Mouse (Mus musculus): Measurements from ENCODE around the gene Spata2.

The Spata2 gene

DNA sequence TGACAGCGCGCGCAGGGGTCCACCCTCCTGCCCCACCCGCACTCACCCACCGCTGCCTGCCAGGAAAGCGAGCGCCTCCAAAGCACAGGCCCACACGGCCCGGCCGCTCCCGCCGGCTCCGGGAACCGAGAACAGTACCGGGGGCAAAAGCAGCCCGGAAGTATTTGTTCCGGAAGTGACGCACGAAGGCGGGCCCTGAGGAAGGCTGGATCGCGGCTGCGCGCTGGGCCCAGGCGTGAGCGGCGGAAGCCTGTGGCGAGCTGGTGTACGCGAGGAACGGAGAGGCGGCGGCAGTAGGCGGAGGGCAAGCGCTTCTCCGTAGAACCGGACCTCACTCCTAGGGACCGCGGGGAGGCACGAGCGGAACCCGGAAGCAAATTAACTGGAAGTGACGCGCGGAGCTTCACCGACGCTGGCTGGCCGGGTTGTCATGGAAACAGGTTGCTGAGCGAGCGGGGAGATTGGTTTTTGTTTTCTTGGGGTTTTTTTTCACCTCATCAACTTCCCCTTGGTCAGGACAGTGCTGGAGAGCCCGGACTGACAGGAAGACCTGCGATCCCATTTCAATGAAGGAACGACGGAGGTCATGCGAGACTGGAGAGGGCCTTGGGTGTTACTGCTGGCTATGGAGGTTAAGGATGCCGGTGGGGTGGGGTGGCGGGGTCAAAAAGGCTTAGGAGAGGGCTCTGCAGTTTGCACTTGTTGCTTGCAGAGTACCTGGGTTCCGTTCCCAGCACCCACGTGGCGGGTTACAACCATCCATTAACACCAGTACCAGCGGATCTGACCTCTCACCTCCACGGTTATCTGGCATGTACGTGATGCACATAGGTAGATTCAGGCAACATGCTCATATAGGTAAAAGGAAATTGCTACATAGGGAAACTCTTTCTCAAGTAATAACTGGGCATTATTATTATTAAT is at the start of gene Spata2:
Spata2 (minus strand) TSS at position 175 of the 924 bp plus-strand sequence.
- ATAC-seq (ENCODE audit: low TSS enrichment) = peak; percentile 82

DNA sequence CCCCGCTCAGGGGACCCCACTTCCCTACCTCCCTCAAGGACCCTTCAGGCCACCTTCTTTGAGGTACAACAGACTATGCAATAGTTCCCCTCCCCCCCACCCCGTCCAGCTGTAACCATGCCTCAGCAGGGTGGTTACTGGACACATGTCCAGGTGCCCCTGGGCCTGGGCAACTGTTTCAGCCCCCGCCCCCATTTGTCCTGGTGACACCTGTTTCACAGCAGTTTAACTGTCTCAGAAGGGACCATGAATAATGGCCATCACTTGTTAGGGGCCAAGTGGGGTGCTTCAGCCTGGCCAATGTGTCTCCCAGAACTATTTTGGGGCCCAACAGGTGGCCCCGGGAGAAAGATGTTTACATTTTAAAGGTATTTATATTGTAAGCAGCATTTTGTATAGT is 49.7 kb upstream of the Spata2 start:
- ATAC-seq (ENCODE audit: low TSS enrichment) = no peak

DNA sequence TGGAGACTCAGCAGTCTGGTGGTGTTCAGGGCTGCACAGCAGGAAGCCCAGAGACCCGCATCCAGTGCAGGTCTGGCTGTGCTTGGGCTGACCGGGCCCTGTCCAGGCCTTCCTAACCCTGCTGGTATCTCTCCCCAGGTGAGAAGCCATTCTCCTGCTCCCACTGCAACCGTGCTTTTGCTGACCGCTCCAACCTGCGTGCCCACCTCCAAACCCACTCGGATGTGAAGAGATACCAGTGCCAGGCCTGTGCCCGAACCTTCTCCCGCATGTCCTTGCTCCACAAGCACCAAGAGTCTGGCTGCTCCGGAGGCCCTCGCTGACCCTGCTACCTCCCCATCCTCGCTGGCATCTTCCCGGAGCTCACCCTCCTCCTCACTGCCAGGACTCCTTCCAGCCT is 49.1 kb upstream of the Spata2 start:
- no peak for ATAC-seq (ENCODE audit: low TSS enrichment)

DNA sequence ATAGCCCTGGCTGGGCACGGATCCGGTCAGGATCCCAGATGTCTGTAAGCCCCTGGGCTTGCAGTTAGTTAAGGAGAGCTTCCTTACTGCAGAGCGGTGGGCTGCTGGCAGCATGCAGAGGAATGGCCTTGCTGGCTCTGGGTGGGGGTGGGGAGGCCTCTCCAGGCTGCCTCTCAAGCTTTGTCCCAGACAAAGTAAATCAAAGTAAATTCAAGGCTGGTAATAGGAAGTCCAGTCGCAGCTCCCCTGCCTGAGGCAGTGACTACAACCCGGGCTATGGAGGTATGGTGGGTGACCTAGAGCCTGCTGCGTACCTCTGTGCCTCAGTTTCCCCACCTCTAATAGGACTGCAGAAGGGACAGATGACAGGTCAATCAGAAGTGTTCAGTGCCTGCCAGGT is 48.6 kb upstream of the Spata2 start:
- ATAC-seq (ENCODE audit: low TSS enrichment) = no peak

DNA sequence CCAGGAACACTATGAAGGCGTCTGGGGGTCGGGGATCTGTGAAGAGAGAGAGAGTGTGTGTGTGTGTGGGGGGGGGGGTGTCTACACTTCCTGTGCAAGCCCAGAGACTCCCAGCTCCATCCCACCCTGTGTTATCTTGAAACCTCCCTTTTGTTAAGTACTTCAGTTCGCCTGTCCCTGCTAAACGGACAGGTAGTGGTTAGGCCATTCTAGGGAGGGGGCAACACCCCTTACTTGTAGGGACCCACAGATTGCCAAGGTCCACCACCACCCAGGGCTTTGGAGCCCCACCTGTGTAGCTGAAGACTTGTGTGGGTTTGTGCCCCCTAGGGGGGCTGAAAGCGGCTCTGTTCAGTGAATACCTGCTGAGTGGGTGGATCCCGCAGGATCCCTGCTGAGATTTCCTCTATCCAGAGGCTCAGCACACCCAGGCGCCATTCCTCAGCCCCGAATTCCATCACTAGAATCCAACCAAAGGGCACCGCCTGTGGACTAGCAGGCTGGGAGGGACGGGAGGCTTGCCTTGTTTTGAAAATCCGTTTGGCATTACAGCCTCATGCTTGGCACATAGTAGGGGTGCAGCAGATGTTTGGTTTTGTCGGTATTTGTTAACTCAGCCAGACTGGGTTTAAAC is 47.9 kb upstream of the Spata2 start:
- no peak for ATAC-seq (ENCODE audit: low TSS enrichment)

DNA sequence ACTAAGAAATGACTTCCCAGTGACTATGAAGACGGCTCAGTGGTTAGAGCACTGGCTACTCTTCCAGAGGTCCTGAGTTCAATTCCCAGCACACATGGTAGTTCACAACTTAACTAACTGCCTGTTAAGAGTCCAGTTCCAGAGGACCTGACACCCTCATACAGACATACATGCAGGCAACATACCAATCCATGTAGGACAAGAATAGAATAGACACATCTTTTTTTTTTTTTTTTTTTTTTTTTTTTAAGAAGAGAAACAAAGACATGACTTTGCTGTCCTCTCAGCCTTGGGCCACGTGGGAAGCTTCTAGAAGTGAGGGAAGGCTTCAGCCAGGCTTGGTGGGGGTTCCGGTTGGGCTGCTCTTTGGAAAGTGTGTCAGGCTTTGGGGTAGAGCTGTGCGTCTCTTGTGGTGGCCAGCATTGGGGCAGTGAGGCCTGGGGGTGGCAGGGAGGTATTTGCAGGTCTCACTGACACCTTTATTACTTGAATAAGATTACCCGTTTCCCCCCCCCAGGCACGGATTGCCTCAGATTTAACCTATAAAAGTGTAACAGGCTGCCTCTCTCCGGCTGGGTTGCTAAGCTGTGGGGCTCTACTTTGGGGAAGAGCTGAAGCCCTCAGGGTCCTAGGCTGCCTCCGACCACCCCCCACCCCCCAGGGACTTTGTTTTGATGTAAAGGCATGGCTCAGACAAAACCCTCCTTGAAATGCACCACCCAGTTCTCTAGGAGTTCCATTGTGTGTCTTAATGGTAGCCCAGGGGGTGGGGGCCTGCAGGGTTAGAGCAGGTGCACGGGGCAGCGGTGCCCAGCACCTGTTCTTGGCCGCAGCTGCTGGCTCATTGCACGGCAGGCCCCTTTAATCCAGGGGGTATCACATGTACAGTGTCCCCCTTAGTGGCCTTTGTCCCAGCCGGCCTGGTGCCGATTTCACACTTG is 47.1 kb upstream of the Spata2 start:
- ATAC-seq (ENCODE audit: low TSS enrichment) = no peak

DNA sequence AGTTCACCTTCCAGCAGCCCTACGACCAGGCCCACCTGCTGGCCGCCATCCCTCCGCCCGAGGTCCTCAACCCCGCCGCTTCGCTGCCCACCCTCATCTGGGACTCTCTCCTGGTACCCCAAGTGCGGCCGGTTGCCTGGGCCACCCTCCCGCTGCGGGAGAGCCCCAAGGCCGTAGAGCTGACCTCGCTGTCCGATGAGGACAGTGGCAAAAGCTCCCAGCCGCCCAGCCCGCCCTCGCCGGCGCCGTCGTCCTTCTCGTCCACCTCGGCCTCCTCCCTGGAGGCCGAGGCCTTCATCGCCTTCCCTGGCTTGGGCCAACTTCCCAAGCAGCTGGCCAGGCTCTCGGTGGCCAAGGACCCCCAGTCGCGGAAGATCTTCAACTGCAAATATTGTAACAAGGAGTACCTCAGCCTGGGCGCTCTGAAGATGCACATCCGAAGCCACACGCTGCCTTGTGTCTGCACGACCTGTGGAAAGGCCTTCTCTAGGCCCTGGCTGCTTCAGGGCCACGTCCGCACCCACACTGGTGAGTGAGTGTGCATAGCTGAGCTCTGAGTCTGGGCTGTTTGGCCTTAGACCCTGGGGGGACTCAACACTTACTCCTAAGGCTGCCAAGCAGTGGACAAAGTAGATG is 46.1 kb upstream of the Spata2 start:
- no peak for ATAC-seq (ENCODE audit: low TSS enrichment)

DNA sequence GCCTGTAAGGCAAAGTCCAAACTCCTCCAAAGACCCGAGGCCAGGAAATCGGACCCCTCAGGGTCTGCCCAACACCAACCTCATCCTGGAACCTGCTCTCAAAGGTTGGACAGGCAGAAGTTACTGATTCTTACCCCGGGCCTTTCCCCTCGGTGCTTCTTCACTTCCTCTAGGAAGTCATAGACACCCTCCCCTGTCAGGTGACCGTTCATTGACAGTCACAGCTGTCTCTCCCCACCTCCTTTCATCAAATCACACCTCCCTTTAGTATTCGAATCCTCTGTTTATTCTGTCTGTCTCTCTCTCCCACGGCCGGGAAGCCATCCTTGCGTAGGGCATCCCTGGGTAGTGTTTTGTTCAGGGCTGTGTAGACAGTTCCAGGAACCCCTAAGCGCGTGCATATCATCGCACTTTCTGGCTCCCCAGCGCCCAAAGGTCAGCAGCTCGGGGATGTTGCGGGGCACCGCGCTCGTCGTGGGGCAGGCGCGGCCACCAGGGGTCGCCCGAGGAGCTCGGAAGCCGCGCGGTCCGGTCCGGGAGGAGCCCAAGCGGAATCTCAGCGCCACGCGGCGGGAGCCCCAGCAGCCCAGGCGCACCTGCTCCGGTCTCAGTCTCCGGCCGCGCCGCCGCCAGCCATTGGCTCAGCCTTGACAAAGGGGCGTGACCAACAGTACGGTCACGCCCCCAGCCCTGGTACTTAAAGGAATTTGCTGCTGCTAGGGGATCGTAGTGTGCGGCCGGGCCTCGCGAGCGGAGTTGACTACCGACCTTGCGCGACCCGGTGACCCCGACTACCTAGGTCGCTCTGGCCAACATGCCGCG is 45.0 kb upstream of the Spata2 start, which contains the start of gene Snai1:
Snai1 (plus strand) TSS at position 720 of the 822 bp plus-strand sequence.
- peak; percentile 95 for ATAC-seq (ENCODE audit: low TSS enrichment)

DNA sequence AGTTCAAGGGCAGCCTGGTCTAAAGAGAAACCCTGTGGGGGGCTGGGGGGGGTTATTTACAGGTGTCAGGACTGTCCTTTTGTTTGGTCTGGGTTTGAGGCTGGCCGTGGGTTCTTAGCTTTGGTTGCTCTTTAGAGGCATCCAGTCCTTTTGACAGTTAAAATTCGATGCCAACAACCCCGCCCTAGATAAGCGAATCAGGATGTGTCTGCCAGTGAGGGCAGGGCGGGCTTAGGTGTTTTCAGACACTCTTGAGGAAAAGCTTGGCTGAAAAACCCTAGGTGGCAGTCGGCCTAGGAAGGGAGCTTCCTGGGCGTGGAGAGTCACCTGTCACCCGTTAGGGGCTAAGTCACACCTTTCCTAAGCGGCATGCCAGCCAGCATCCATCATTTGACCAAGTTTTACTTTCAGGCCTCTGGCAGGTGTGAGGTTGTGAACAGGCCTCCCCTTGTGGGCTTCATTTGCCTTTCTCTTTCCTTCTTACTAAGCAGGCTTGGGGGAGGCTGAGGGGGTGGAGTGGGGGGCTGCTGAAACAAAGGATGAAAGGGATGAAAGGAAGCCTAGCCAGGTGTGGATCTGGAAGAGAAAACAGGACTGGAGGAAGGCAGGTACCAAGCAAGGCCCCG is 43.7 kb upstream of the Spata2 start:
- no peak for ATAC-seq (ENCODE audit: low TSS enrichment)

DNA sequence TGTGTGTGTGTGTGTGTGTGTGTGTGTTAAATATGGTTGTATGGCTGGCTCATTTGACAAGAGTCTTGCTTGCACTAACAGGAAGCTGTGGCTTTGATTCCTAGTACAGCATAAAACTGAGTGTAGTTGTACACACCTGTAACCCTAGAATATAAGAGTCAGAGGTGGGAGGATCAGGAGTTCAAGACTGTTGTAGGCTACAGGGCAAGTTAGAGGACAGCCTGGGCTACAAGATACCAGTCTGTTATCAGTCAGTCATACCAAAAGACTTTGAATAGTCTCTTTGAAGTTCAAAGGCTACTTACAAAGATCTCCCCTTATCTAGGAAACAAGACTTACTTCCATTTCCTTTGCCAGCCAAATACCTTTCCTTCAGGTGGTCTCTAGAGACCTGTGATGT is 41.2 kb upstream of the Spata2 start:
- ATAC-seq (ENCODE audit: low TSS enrichment) = no peak

DNA sequence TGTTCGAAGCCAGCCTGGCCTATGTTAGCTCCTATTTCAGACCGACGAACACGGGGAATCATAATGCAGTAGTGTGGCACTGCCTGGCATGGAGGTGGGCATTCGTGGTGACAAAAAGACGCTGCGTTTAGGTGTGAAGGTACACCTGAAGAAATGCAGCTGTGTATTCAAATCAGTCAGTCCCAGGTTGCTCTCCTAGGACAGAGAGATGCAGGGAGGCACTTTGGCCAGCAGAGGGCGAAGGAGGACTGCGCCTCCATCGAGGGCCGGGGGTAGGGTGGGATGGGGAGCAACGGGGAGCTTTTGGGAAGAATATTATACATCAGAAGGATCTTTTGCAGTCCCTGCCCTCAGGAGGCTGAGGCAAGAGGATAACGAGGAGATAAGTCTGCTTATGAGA is 39.4 kb upstream of the Spata2 start:
- ATAC-seq (ENCODE audit: low TSS enrichment) = peak; percentile 47; the same call in 1 of the 2 replicates

DNA sequence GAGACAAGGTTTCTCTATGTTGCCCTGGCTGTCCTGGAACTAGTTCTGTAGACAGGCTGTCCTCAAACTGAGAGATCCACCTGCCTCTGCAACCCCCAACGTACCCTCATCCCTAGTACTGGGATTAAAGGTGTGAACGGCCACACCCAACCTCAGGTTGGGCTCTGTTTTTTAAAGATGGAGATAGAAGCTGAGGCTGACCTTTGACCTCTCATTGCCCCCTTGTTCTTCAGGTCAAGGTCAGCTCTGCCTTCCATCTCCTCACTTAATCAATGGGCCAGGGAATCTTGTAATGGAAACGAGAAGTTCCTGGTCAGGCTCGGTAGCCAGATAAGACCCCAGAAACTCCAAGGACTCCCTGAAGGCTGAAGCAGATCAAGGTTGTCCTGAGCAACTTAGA is 37.8 kb upstream of the Spata2 start:
- no peak for ATAC-seq (ENCODE audit: low TSS enrichment)

DNA sequence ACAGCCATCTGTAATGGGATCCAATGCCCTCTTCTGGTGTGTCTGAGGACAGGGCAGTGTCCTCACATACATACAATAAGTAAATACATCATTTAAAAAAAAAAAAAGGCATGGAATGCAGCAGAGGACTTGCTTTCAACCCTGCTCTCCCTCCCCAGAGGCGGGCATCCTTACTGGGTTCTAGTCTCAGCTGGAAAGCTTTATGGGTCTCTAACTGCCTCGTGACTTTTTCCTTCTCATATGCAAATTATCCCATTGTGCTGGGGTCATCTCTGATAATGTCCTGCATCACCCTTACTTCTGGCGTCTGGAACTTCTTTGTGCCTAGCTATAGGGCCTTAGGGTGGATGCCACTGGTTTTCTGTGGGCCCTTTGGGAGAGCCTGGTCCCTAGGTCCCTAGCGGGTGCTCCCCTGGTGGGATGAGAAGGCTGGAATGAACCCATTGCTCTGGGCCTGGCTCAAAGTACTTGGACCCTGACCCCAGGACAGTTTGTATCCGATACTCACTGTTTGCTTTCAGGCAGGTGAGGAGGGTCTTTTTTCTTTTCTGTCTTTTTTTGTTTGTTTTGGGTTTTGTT is 37.3 kb upstream of the Spata2 start:
- ATAC-seq (ENCODE audit: low TSS enrichment) = no peak

DNA sequence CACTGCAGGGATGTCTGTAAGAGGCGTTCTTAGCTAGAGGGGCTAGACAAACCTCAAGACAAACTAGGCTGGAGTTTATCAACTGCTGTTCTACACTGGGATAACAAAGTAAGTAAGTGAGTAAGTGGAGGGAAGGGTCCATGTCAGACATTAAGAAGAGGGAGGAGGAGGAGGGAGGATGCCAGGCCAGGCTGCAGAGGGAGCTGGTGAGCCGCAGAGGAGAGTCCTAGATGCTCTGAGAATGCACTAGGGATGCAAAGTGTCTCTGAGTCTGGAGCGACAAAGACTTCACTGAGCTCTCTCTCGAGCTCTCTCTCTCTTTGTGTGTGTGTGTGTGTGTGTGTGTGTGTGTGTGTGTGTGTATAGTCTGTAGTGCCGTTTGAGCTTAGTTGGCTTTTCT is 35.6 kb upstream of the Spata2 start:
- peak; percentile 74 for ATAC-seq (ENCODE audit: low TSS enrichment)

DNA sequence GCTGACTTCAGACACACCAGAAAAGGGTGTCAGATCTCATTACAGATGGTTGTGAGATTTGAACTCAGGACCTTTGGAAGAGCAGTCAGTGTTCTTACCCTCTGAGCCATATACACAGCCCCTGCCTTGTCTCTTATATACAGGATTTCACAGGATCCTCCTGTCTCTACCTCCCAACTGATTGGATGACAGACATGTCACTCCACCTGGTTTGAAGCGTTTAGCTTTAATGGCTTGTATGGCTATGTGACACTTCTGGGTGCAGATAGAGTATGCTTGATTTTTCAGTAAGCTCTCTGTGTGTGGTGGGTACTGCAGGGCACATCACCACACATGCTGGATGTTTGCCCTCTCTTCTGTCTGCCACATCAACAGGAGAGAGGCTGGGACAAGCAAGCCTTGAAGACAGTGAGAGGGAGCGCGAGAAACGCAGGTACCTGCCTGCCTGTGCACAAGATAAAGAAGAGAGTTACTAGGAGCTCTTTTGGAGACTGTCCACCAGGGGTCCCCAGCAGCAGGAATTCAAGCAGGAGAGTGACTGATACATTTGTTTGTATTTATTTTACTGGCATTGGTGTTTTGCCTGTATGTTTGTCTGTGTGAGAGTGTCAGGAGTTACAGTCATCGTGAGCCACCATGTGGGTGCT is 27.0 kb upstream of the Spata2 start:
- ATAC-seq (ENCODE audit: low TSS enrichment) = no peak

DNA sequence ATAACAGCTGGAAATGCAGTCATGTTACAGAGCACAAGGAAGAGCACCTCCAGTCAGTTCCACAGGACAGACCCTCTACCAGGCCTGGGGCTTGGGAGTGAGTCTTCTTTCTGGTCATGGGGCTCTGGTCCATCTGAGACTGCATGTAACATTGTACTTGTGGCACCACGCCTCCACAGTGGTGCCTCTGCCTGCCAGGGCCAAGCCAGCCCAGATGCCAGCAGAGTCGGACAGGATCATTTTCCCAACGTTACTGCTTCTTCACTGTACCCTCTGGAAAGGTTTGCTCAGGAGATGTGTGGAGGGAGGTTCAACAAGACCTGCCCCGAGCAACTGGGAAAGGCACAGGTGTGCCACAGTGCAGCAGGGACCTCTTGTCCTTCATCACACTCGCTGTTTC is 23.0 kb upstream of the Spata2 start:
- ATAC-seq (ENCODE audit: low TSS enrichment) = no peak

DNA sequence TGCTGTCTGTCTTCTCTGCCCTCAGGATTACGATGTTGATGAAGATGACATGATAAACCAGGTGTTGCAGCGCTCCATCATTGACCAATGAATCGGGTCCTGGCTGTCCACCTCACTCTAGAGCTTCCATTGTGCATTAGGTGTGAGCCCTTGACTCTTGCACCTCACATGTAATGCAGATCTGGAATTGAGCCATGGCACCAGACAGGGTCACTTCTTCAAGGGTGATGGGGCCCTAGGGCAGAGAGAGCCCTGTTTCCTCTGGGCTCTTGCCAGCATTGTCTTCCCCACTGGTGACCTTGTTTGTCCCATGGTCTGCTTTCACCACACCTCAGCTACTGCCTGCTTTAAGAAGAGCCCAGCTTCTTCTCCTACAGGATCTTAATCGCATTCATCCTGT is 22.0 kb upstream of the Spata2 start:
- ATAC-seq (ENCODE audit: low TSS enrichment) = no peak

DNA sequence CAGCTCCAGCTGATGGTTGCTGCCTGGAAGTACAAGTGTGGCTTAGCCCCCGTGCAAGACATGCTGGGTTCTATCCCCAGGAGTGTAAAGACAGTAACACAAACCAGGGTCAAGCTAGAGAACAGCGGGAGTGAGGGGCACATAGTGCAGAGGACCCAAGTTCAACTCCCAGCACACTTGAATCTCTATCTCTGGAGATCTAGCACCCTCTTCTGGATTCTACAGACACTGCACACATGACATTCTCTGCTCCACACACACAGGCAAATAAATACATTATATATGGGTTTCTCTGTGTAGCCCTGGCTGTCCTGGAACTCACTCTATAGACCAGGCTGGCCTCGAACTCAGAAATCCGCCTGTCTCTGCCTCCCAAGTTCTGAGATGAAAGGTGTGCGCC is 20.3 kb upstream of the Spata2 start:
- ATAC-seq (ENCODE audit: low TSS enrichment) = no peak

DNA sequence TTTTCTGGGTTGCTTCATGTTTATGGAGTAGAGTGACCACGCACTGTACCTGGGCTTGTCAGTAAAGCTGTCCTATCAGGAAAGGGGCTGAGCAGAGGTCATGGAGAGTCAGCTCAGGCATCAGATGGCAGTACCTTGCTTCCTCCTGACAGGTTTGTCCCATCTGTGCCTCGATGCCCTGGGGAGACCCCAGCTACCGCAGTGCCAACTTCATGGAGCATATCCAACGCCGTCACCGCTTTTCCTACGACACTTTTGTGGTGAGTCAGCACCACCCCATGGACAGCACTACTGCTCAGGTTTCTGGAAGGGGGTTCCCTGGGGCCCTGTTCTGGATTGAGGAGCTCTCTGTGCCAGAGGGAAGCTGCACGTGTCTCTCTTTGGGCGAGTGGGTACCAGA is 19.7 kb upstream of the Spata2 start:
- no peak for ATAC-seq (ENCODE audit: low TSS enrichment)
